Mouse (Mus musculus) activated CD4-positive, CD25-positive, alpha-beta regulatory T cell, adult 9 weeks (primary cell): ENCODE results near the gene Asic2. TPM values are rescaled to one million over a fixed set of nuclear protein-coding genes. Genes with fewer than 3 reads are reported as not detected.

Experiments used
- polyA plus RNA-seq: library from polyadenylated mRNA; unstranded; fragments of 100-300 nt; shearing (Covaris generic); gene quantifications from one replicate; pipeline ENCODE4 v1.2.1, GENCODE M21; 2017

Asic2 gene
- not detected for polyA plus RNA-seq

GRCm38 (mm10) chr11:81968401-81968881, at the start of gene Asic2:
Gene Asic2, minus strand, starts transcription at chr11:81968457.

GRCm38 (mm10) chr11:81860250-81860972, 107.8 kb downstream of the Asic2 start, which contains the start of gene 5530401A14Rik:
Gene 5530401A14Rik, plus strand, starts transcription at chr11:81860673.

GRCm38 (mm10) chr11:80858065-80858464, 1110.2 kb downstream of the Asic2 start, which contains the start of gene Spaca3:
Gene Spaca3, plus strand, starts transcription at chr11:80858365.

Other genes starting within 250 kb of the Asic2 start
- gene 5530401A14Rik, start 107.8 kb downstream of the Asic2 start, polyA plus RNA-seq = not detected
- gene Ccl2, start 67.1 kb upstream of the Asic2 start, polyA plus RNA-seq = not detected
- not detected for gene Gm17268, start 70.1 kb upstream of the Asic2 start, polyA plus RNA-seq
- not detected for gene Ccl7, start 77.3 kb upstream of the Asic2 start, polyA plus RNA-seq
- gene Ccl11, start 89.4 kb upstream of the Asic2 start, polyA plus RNA-seq = not detected
- gene Ccl12, start 133.4 kb upstream of the Asic2 start, polyA plus RNA-seq = not detected
- gene Ccl8, start 146.7 kb upstream of the Asic2 start, polyA plus RNA-seq = not detected